Mouse (Mus musculus) erythroblast, embryonic 14.5 days (primary cell): Measurements from ENCODE around the gene Uroc1.

Experiments used
- GATA1 ChIP-seq: IDR thresholded peaks from 2 replicates; pipeline ENCODE4 v1.6.1; 2012; ENCODE audit warnings: low read length, inconsistent platforms, mixed read lengths
- TAL1 ChIP-seq: IDR thresholded peaks from 3 replicates; pipeline ENCODE4 v1.6.1; 2012; ENCODE audit warnings: low read length, inconsistent platforms, mixed read lengths

- TF ChIP-seq TAL1 (no peak), GATA1 (no peak)
These were observed 24.0 kb upstream of the Uroc1 start for GRCm38 (mm10) chr6:90308839-90309778.
